Mouse (Mus musculus): ENCODE results near the gene Ddx47. TPM values are rescaled to one million over a fixed set of nuclear protein-coding genes. Genes with fewer than 3 reads are reported as not detected.

Ddx47 gene
- polyA plus RNA-seq, 1 experiment from 2014 or later: 77.9 TPM

GRCm38 (mm10) chr6:135068221-135068620 is 56.8 kb downstream of the Ddx47 start:
- ATAC-seq (ENCODE audit: low FRiP score, low TSS enrichment) (no peak), DNase-seq (no peak)
- whole genome bisulfite sequencing: 89% methylated on average over 5 of the region's 5 CpGs
- Histone ChIP-seq H3K4me1 (ENCODE audit: control insufficient read depth, insufficient read depth, low read length) (peaks cover 8% of the 10 kb centered on the region; the same call in 1 of the 2 replicates), H3K4me2 (ENCODE audit: low read length) (no peak overlapping the region), H3K9me3 (ENCODE audit: control insufficient read depth, low read length) (no peaks in the 10 kb centered on the region), H3K27ac (replicated peaks; ENCODE audit: low read depth, low read length) (no peak overlapping the region), H3K9ac (replicated peaks; ENCODE audit: low read length) (no peak overlapping the region), H3K27me3 (ENCODE audit: control insufficient read depth, insufficient read depth, low read length) (peaks cover 15% of the 10 kb centered on the region; the same call in 1 of the 2 replicates), H3K4me3 (replicated peaks; ENCODE audit: low read depth, low read length) (no peak overlapping the region), H3K36me3 (ENCODE audit: control insufficient read depth, insufficient read depth, low read length) (no peaks in the 10 kb centered on the region)

- Histone ChIP-seq H3K27me3 (ENCODE audit: control insufficient read depth, insufficient read depth, low read length) (peaks cover 13% of the 10 kb centered on the region; the same call in 1 of the 2 replicates), H3K9ac (replicated peaks; ENCODE audit: low read length) (no peak overlapping the region), H3K4me3 (replicated peaks; ENCODE audit: low read depth, low read length) (no peak overlapping the region), H3K9me3 (ENCODE audit: control insufficient read depth, low read length) (no peaks in the 10 kb centered on the region), H3K36me3 (ENCODE audit: control insufficient read depth, insufficient read depth, low read length) (no peaks in the 10 kb centered on the region), H3K27ac (replicated peaks; ENCODE audit: low read depth, low read length) (no peak overlapping the region), H3K4me1 (ENCODE audit: control insufficient read depth, insufficient read depth, low read length) (peaks cover 8% of the 10 kb centered on the region; the same call in 1 of the 2 replicates), H3K4me2 (ENCODE audit: low read length) (no peak overlapping the region)
- 73% methylated on average over 6 of the region's 6 CpGs for WGBS
- no peak for DNase-seq
- no peak for ATAC-seq (ENCODE audit: low FRiP score, low TSS enrichment)
Observed at GRCm38 (mm10) chr6:135069856-135070255, 58.4 kb downstream of the Ddx47 start.

- Histone ChIP-seq H3K4me2 (ENCODE audit: low read length) (no peak overlapping the region), H3K27ac (replicated peaks; ENCODE audit: low read depth, low read length) (no peak overlapping the region), H3K27me3 (ENCODE audit: control insufficient read depth, insufficient read depth, low read length) (peaks cover 9% of the 10 kb centered on the region; the same call in 1 of the 2 replicates), H3K36me3 (ENCODE audit: control insufficient read depth, insufficient read depth, low read length) (no peaks in the 10 kb centered on the region), H3K9ac (replicated peaks; ENCODE audit: low read length) (no peak overlapping the region), H3K9me3 (ENCODE audit: control insufficient read depth, low read length) (no peaks in the 10 kb centered on the region), H3K4me1 (ENCODE audit: control insufficient read depth, insufficient read depth, low read length) (peaks cover 6% of the 10 kb centered on the region; the same call in 1 of the 2 replicates), H3K4me3 (replicated peaks; ENCODE audit: low read depth, low read length) (no peak overlapping the region)
- DNase-seq (no peak), ATAC-seq (ENCODE audit: low FRiP score, low TSS enrichment) (no peak)
- WGBS: 89% methylated on average over 2 of the region's 2 CpGs
Observed at GRCm38 (mm10) chr6:135070347-135070746, 58.9 kb downstream of the Ddx47 start.

Other genes with a start within 250 kb of the Ddx47 start
- 4.2 and 5.5 TPM in 2 replicates for gene Dusp16, start 219.0 kb upstream of the Ddx47 start, polyA plus RNA-seq (2014; fragmentation: Nextera tagmentation; extraction: Ambion mirVana)
- 3.9 and 4.3 TPM in 2 replicates for gene Crebl2, start 181.5 kb upstream of the Ddx47 start, polyA plus RNA-seq (2014; fragmentation: Nextera tagmentation; extraction: Ambion mirVana)
- gene Gpr19, start 113.0 kb upstream of the Ddx47 start, polyA plus RNA-seq (2014; fragmentation: Nextera tagmentation; extraction: Ambion mirVana): 43.0 and 46.7 TPM in 2 replicates
- 29.9 TPM in 2 replicates for gene Cdkn1b, start 91.2 kb upstream of the Ddx47 start, polyA plus RNA-seq (2014; fragmentation: Nextera tagmentation; extraction: Ambion mirVana)
- gene Apold1, start 29.9 kb upstream of the Ddx47 start, polyA plus RNA-seq (2014; fragmentation: Nextera tagmentation; extraction: Ambion mirVana): 3.9 and 4.3 TPM in 2 replicates
- gene Gprc5a, start 54.0 kb downstream of the Ddx47 start, polyA plus RNA-seq (2014; fragmentation: Nextera tagmentation; extraction: Ambion mirVana): 0.66 TPM in 1 of 2 replicates, not detected in the other
- not detected in 2 replicates for gene Gprc5d, start 106.7 kb downstream of the Ddx47 start, polyA plus RNA-seq (2014; fragmentation: Nextera tagmentation; extraction: Ambion mirVana)
- 122 and 133 TPM in 2 replicates for gene Fam234b, start 186.4 kb downstream of the Ddx47 start, polyA plus RNA-seq (2014; fragmentation: Nextera tagmentation; extraction: Ambion mirVana)
- gene Hebp1, start 186.4 kb downstream of the Ddx47 start, polyA plus RNA-seq (2014; fragmentation: Nextera tagmentation; extraction: Ambion mirVana): 3.5 and 8.0 TPM in 2 replicates
- 0.18 and 0.22 TPM in 2 replicates for gene Gsg1, start 242.7 kb downstream of the Ddx47 start, polyA plus RNA-seq (2014; fragmentation: Nextera tagmentation; extraction: Ambion mirVana)

Measured in midbrain, embryonic 14.5 days (tissue).